Mouse (Mus musculus) heart, adult 18-20 months (tissue): Measurements from ENCODE around the gene Acrv1. TPM values are rescaled to one million over a fixed set of nuclear protein-coding genes. Genes with fewer than 3 reads are reported as not detected.
A peak's percentile ranks its signal among the peaks of the same experiment; 100 is the strongest.
"Not testable (repeated sequence)": the region's sequence is repeated elsewhere in the genome, so short reads cannot be mapped to it uniquely, and the experiment has no call there.

ENCODE experiments used
- DNase-seq, 2 experiments: peaks; one replicate each; pipeline ENCODE4 v3.0.0; 2021 to 2022; ENCODE audit warnings: mixed read lengths in 1 of 2
- long read RNA-seq, 2 experiments: library from polyadenylated mRNA; stranded (forward); transcript quantifications; one replicate each; pipeline ENCODE4 v2.0.0; 2021
- total RNA-seq, 2 experiments: library from RNA; stranded (reverse); gene quantifications; 2 replicates each; pipeline ENCODE4 v1.2.3; 2021

The Acrv1 gene
- total RNA-seq, result not detected
- long read RNA-seq, experiment 1, result 0 reads
- long read RNA-seq, experiment 2, result 0 reads

GRCm38 (mm10) chr9:36692920-36693319 is at the start of gene Acrv1:
Acrv1 (plus strand) TSS chr9:36693220.
- no peak for DNase-seq

- DNase-seq, result not testable (repeated sequence)
These were observed 49.7 kb upstream of the Acrv1 start, which contains the start of gene A630095E13Rik for GRCm38 (mm10) chr9:36643276-36643675. A630095E13Rik (minus strand) TSS chr9:36643376.

GRCm38 (mm10) chr9:36681424-36681823 is 11.6 kb upstream of the Acrv1 start:
- no peak for DNase-seq

- no peak for DNase-seq
These were observed 5.7 kb upstream of the Acrv1 start for GRCm38 (mm10) chr9:36687329-36687728.

- DNase-seq, result no peak
These were observed 1.3 kb downstream of the Acrv1 start for GRCm38 (mm10) chr9:36694276-36694675.

- no peak for DNase-seq
These were observed 12.9 kb downstream of the Acrv1 start for GRCm38 (mm10) chr9:36705923-36706322.

- DNase-seq, result no peak
These were observed 14.3 kb downstream of the Acrv1 start for GRCm38 (mm10) chr9:36707304-36707703.

GRCm38 (mm10) chr9:36716624-36717023 is 23.6 kb downstream of the Acrv1 start:
- DNase-seq, result no peak

- peak; percentile 92 to 96 for DNase-seq
These were observed 33.4 kb downstream of the Acrv1 start for GRCm38 (mm10) chr9:36726131-36727033.

GRCm38 (mm10) chr9:36727034-36727755 is 34.2 kb downstream of the Acrv1 start, which contains the start of gene Chek1:
Chek1 (minus strand) TSS chr9:36727065.
- DNase-seq, result no peak

Other genes starting within 250 kb of the Acrv1 start
- not detected for gene Gm9513, start 217.6 kb upstream of the Acrv1 start, total RNA-seq
- gene Gm5615, start 151.3 kb upstream of the Acrv1 start, total RNA-seq, result not detected
- not detected for gene Gm17689, start 110.6 kb upstream of the Acrv1 start, total RNA-seq
- gene A630095E13Rik, start 49.8 kb upstream of the Acrv1 start, total RNA-seq, result not detected
- 1 to 10 TPM; 1.5 to 2.0 TPM for gene Chek1, start 33.8 kb downstream of the Acrv1 start, total RNA-seq
- gene Stt3a, start 74.5 kb downstream of the Acrv1 start, total RNA-seq, result 10 to 100 TPM; 58.7 to 62.7 TPM
- 10 to 100 TPM; 63.4 to 66.8 TPM for gene Ei24, start 104.2 kb downstream of the Acrv1 start, total RNA-seq
- 1 to 10 TPM; 1.4 to 1.8 TPM for gene Fez1, start 128.6 kb downstream of the Acrv1 start, total RNA-seq